Mouse (Mus musculus) bone marrow macrophage, adult 2 months (primary cell): ENCODE results near the gene Slc16a6. TPM values are rescaled to one million over a fixed set of nuclear protein-coding genes. Genes with fewer than 3 reads are reported as not detected.

ENCODE experiments used
- H3K27ac ChIP-seq: 2 replicates; pipeline ENCODE4 v1.5.1; 2012; ENCODE audit warnings: low read depth, low read length; ENCODE audit not compliant: insufficient read depth
- H3K4me1 ChIP-seq: 2 replicates; pipeline ENCODE4 v1.6.1; 2012; ENCODE audit warnings: low read length; ENCODE audit not compliant: control insufficient read depth, insufficient read depth
- H3K4me3 ChIP-seq: 2 replicates; pipeline ENCODE4 v1.5.1; 2012; ENCODE audit warnings: mild to moderate bottlenecking, low read length, moderate library complexity; ENCODE audit not compliant: insufficient read depth
- CTCF ChIP-seq: IDR thresholded peaks from 2 replicates; pipeline ENCODE4 v1.5.1; 2012; ENCODE audit warnings: low read depth, mild to moderate bottlenecking, low read length, moderate library complexity
- POLR2A ChIP-seq: IDR thresholded peaks from 2 replicates; pipeline ENCODE4 v1.6.1; 2012; ENCODE audit warnings: mild to moderate bottlenecking, low read depth, low read length, borderline replicate concordance
- polyA plus RNA-seq: library from polyadenylated mRNA; stranded (reverse); fragments of >200 nt; gene quantifications from 2 replicates; pipeline ENCODE4 v1.2.4, GENCODE M21; 2012; ENCODE audit not compliant: missing spikeins, insufficient read depth, insufficient read length

Slc16a6 gene
- polyA plus RNA-seq, 1 experiment = 32.6 TPM

- TF ChIP-seq CTCF = no peak
- no peak for TF ChIP-seq POLR2A
- peak overlapping the region; percentile 64 for H3K4me3 ChIP-seq
- peak overlapping the region; percentile 72 for H3K27ac ChIP-seq
- H3K4me1 ChIP-seq = peaks cover 32% of the 10 kb centered on the region
These were observed 602 bp downstream of the Slc16a6 start for GRCm38 (mm10) chr11:109472821-109473170.

- Histone ChIP-seq H3K4me1 (peaks cover 32% of the 10 kb centered on the region), H3K27ac (peak overlapping the region; percentile 72), H3K4me3 (peak overlapping the region; percentile 64)
- TF ChIP-seq POLR2A = no peak
- TF ChIP-seq CTCF = no peak
These were observed 1.2 kb downstream of the Slc16a6 start for GRCm38 (mm10) chr11:109472171-109472691.

- peak overlapping the region; percentile 72 for H3K27ac ChIP-seq
- peak overlapping the region; percentile 64 for H3K4me3 ChIP-seq
- no peak for TF ChIP-seq CTCF
- no peak for TF ChIP-seq POLR2A
- H3K4me1 ChIP-seq = peaks cover 32% of the 10 kb centered on the region
These were observed 2.2 kb downstream of the Slc16a6 start for GRCm38 (mm10) chr11:109470921-109471861.

DNA sequence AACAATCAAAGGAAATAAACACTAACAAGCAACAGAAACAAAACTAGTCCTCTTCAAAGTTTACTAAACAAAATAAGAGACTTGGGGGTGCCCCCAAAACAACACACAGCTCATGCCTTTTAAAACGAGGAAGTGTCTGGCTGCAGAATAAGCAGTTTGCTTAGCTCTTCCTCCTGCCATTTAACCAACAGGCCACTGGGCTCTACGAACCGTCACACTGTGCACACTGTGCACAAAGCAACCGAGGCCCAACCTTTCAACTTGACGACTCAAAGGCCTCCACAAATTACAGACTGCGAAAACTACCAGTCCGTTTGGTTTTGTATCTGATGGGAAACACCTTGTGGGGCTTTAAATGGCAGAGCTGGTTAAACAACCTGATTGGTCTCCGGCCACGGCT lies 3.2 kb downstream of the Slc16a6 start:
- Histone ChIP-seq H3K4me3 (peak overlapping the region; percentile 64), H3K27ac (peak overlapping the region; percentile 72), H3K4me1 (peaks cover 32% of the 10 kb centered on the region)
- no peak for TF ChIP-seq POLR2A
- TF ChIP-seq CTCF = no peak

- H3K4me1 ChIP-seq = peaks cover 29% of the 10 kb centered on the region
- H3K27ac ChIP-seq = peak overlapping the region; percentile 51
- TF ChIP-seq POLR2A = no peak
- no peak for TF ChIP-seq CTCF
- H3K4me3 ChIP-seq = no peak overlapping the region
These were observed 5.3 kb downstream of the Slc16a6 start for GRCm38 (mm10) chr11:109468133-109468532.

- Histone ChIP-seq H3K4me3 (no peak overlapping the region), H3K4me1 (peaks cover 29% of the 10 kb centered on the region), H3K27ac (no peak overlapping the region)
- TF ChIP-seq POLR2A = no peak
- TF ChIP-seq CTCF = no peak
These were observed 6.4 kb downstream of the Slc16a6 start for GRCm38 (mm10) chr11:109466987-109467386.

- H3K4me3 ChIP-seq = no peak overlapping the region
- peaks cover 24% of the 10 kb centered on the region for H3K4me1 ChIP-seq
- H3K27ac ChIP-seq = no peak overlapping the region
- TF ChIP-seq CTCF = no peak
- TF ChIP-seq POLR2A = no peak
These were observed 8.3 kb downstream of the Slc16a6 start for GRCm38 (mm10) chr11:109465068-109465467.

- no peaks in the 10 kb centered on the region for H3K4me1 ChIP-seq
- TF ChIP-seq POLR2A = no peak
- TF ChIP-seq CTCF = no peak
- no peak overlapping the region for H3K4me3 ChIP-seq
- H3K27ac ChIP-seq = no peak overlapping the region
These were observed 12.8 kb downstream of the Slc16a6 start for GRCm38 (mm10) chr11:109460586-109460985.

DNA sequence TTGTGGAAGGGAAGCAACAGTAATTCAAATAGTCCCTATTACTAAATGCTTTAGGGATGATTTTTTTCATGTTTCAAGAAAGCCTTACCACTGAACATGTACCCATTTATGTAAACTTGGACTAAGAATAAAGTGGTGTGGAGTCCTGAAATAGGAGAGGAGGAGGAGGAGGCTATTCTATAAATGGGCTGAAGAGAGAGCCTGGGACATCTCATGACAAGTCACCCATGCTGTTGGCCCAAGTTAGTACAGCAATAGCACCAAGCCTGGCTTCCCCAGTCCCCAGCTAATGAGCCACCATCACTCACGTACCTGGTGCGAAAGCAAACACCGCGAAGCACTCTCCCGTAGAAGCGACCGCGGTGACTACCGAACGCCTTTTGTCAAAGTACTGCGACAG lies 15.2 kb downstream of the Slc16a6 start:
- no peak for TF ChIP-seq CTCF
- TF ChIP-seq POLR2A = no peak
- H3K4me1 ChIP-seq = no peaks in the 10 kb centered on the region
- H3K27ac ChIP-seq = no peak overlapping the region
- no peak overlapping the region for H3K4me3 ChIP-seq

DNA sequence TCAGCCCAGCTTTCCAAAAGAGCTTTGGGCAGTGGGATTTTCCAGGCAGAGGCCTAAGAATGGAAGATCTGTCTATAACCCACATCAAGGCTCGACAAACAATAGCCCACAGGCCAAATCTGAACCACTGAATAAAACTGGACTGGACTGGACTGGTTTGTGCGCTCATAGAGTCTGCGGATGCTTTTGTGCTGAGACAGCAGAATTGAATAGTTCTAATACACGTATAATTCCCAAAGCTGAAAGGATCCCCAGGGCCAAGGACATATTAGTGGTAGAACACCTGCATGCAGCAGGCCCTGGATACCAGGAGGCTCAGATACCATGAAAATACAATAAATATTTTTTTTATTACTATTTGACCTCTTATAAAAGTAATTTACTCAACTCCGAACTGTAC lies 17.1 kb downstream of the Slc16a6 start:
- no peaks in the 10 kb centered on the region for H3K4me1 ChIP-seq
- TF ChIP-seq CTCF (no peak), POLR2A (no peak)
- H3K4me3 ChIP-seq = no peak overlapping the region
- no peak overlapping the region for H3K27ac ChIP-seq
